Mouse (Mus musculus) spleen, embryonic (tissue): ENCODE data around the gene Gm20929.
"Not testable (repeated sequence)": the region's sequence is repeated elsewhere in the genome, so short reads cannot be mapped to it uniquely, and the experiment has no call there.

Experiments
- CTCF ChIA-PET: fragments of 350-600 bp; sonication (Branson Sonifier 250); formaldehyde crosslinking; loops from one replicate; lab custom pipeline; 2022; lab: Charles Lee

The Gm20929 gene

DNA sequence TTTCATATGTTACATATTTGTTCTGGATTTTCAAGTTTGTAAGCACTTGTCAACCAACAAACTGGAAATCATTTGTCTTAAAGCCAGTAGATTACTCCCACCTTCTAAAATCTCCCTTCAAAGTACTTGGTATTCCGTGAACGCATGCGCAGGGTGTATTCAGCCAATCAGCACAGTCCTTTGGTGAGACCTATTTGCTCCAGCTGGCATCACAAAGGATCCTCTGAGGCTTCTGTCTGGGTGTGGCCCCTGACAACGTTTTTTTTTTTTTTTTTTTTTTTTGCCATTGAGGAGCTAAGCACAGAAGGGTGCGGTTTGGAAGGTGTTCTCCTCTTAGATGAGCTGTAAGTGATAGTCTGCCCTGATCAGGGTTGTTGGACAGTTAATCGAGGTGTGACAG lies at the start of gene Gm20929:
Gm20929 (plus strand) TSS at position 301 of the 400 bp plus-strand sequence.
- CTCF ChIA-PET, result not testable (repeated sequence)
